Mouse (Mus musculus) gastrocnemius, adult 18-20 months (tissue): ENCODE measurements around the gene Rps9. TPM values are rescaled to one million over a fixed set of nuclear protein-coding genes. Genes with fewer than 3 reads are reported as not detected.

Experiments used
- microRNA-seq: library from miRNA; unstranded; fragments of <30 nt; microRNA quantifications from one replicate; pipeline ENCODE4 v1.2.0, GENCODE M21; 2021
- total RNA-seq, 2 experiments: library from RNA; stranded (reverse); gene quantifications; 2 replicates each; pipeline ENCODE4 v1.2.3; 2021

Gene Rps9
- total RNA-seq, 2 experiments from 2014 or later = 415 to 437 TPM

Small RNAs within 50 kb of the gene (microRNA-seq; reads per million reads assigned to microRNA genes)
- 2.7 reads per million for gene Mir3572

Other genes starting within 250 kb of the Rps9 start
- gene Tarm1, start 201.4 kb upstream of the Rps9 start, total RNA-seq = under 1 TPM in 1 of 2 experiments, not detected in 1; 0.14 TPM
- gene Oscar, start 87.8 kb upstream of the Rps9 start, total RNA-seq = not detected
- gene Ndufa3, start 86.6 kb upstream of the Rps9 start, total RNA-seq = 1,000 to 10,000 TPM; 1,020 to 1,031 TPM
- 10 to 100 TPM; 14.9 to 16.0 TPM for gene Tfpt, start 74.1 kb upstream of the Rps9 start, total RNA-seq
- 10 to 100 TPM; 21.9 to 22.1 TPM for gene Prpf31, start 74.0 kb upstream of the Rps9 start, total RNA-seq
- gene Cnot3, start 58.7 kb upstream of the Rps9 start, total RNA-seq = 10 to 100 TPM; 16.3 to 18.5 TPM
- gene Leng1, start 38.2 kb upstream of the Rps9 start, total RNA-seq = 1 to 10 TPM; 4.6 to 5.6 TPM
- gene Tmc4, start 26.4 kb upstream of the Rps9 start, total RNA-seq = under 1 TPM; 0.17 to 0.34 TPM
- gene Tsen34, start 11.1 kb upstream of the Rps9 start, total RNA-seq = 10 to 100 TPM; 27.3 to 31.9 TPM
- gene Mboat7, start 10.5 kb upstream of the Rps9 start, total RNA-seq = 1 to 10 TPM; 7.6 to 8.1 TPM
- gene Pirb, start 16.4 kb downstream of the Rps9 start, total RNA-seq = under 1 TPM; 0.57 to 0.74 TPM
- gene Gm15448, start 121.7 kb downstream of the Rps9 start, total RNA-seq = not detected
- gene Pira2, start 141.1 kb downstream of the Rps9 start, total RNA-seq = under 1 TPM; 0.07 to 0.12 TPM
- not detected for gene Gm14548, start 194.1 kb downstream of the Rps9 start, total RNA-seq
- under 1 TPM; 0.09 to 0.28 TPM for gene Lilra6, start 211.5 kb downstream of the Rps9 start, total RNA-seq